Mouse (Mus musculus) lung, postnatal 36 days (tissue): ENCODE measurements around the gene Ch25h.

ENCODE experiments used
- DNase-seq: peaks from one replicate; pipeline ENCODE4 v3.0.0; 2022; ENCODE audit warnings: mixed read lengths

The Ch25h gene

DNA sequence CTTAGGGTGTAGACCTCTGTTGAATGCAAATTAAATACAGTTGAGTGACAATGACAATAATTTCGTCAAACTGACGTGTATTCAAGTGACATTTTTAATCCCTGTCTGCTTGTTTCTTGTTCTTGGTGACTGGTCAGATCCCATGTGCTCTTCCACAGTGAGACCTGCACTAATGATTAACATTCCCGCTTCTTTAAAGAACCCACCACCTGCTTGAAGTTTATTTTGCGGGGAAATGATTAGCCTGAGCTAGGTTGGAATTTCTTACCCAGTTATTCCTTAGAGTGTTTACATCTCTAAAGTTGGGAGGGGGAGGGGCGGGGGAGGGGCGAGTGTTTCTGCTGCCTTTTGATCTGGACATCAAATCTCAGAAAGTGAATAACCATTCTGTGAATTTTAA, 6.7 kb downstream of the Ch25h start:
- no peak for DNase-seq

GRCm38 (mm10) chr19:34464453-34464852, 10.5 kb downstream of the Ch25h start:
- peak; percentile 37 for DNase-seq

GRCm38 (mm10) chr19:34461451-34462019, 13.4 kb downstream of the Ch25h start:
- no peak for DNase-seq

DNA sequence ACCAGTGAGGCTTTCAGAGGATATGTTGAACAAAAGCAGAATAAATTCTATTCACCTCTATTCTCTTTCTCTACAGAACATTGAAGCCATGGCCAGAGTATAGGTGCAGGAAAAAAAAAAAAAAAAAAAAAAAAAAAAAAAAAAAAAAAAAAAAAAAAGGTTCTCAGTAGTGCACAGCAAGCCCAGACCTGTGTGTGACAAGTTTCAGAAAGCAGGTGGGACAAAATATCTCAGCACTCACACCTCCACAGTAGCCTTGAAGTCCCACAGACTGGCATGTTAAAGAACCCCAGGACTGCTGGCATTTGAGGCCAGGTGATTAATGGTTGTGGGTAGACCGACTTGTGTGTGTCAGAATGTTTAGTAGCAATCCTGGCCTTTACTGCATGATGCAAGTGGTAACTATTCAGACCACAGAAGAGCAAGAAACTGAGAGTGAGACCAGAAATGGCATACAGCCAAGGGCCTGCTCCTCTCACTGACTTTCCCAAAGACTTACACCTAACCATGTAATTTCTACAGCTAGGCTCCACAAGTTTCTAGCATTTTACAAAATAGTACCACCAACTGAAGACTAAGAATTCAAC, 24.1 kb downstream of the Ch25h start:
- DNase-seq: no peak

DNA sequence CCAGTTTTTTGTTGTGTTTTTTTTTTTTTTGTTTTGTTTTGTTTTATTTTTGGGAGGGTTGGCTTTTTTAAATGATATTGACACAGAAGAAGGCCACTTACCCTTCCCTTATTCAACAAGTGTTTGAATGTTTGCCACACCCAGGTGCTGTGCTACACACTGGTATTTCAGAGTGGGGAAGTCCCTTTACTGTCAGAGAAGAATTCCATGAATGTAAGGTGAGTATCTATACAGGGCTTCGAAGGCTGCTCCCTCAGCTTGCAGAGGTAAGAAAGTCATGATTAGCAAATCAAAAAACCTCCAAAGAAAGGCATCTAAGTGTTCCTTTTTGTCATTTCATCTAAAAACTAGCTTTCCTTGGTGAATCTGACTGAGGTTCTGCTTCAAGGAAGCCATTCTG, 26.1 kb downstream of the Ch25h start:
- DNase-seq: no peak

- peak; percentile 65 for DNase-seq
These were observed 29.5 kb downstream of the Ch25h start for GRCm38 (mm10) chr19:34445410-34446012.

- DNase-seq: peak; percentile 57
These were observed 30.2 kb downstream of the Ch25h start for GRCm38 (mm10) chr19:34444785-34445184.

DNA sequence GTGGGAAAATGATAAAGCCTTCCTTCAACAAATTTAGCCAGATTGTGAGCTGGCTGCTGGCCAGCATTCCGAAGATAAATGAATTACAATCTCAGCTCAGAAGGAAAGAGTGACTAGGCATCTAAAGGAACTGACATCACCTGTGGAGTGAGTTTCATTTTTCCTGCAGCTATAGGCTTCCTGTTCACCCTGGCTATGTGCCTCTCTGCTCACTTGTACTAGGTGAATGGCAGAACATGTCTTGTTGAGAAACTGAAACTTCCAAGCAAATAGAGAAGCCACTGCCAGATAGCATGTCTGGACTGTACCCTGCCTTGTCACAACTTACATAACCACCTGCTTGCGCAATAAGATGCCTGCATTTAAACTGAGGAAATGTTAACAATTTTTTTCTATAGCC, 33.0 kb downstream of the Ch25h start:
- peak; percentile 87 for DNase-seq

DNA sequence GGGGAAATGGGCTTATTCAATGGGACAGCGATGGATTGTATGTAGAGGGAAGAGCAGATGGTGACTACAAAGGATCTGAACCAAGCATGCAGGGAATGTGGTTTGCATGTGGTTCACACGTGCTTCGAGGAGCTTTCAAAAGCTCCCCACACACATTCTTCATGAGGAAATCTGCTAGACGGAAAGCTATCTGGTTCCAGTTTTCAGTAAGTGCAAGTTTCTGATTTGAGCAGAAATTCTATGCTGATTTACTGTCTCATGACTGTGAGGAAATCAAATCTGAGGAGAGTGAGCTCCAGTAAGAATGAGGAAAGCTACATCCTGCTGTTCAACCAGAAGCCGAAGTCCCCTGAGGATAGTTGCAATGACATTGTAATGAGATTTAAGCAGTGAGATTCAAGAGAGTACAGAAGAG, 39.8 kb downstream of the Ch25h start:
- DNase-seq: no peak

DNA sequence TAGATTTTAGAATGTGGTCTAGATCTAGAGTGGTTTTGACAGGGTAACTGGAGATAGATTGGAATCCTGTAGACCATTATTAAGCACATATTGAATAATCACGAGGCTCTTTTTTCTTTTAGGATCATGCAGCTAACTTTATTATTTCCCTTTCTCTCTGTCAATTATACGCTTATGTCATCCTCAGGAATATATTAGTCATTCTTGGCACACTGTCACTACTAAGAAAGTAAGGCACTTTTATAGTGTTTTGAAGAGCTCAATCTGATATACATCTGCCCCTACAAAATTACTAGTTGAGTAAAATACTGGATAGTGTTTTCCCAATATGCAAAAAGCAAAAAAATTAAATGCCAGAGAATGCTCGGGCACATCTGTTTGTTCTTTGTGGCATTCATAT, 43.6 kb downstream of the Ch25h start:
- DNase-seq: no peak

- DNase-seq: no peak
These were observed 51.1 kb downstream of the Ch25h start for GRCm38 (mm10) chr19:34423783-34424335.
